Mouse (Mus musculus) megakaryocyte, embryonic 14.5 days (primary cell): ENCODE measurements around the gene Gm32742. TPM values are rescaled to one million over a fixed set of nuclear protein-coding genes. Genes with fewer than 3 reads are reported as not detected.
A peak's percentile ranks its signal among the peaks of the same experiment; 100 is the strongest.

ENCODE experiments used
- H3K27me3 ChIP-seq: replicated peaks from 2 replicates; pipeline ENCODE3; 2012; ENCODE audit warnings: inconsistent platforms
- H3K36me3 ChIP-seq: replicated peaks from 2 replicates; pipeline ENCODE3; 2012; ENCODE audit warnings: low read length, inconsistent platforms, mixed read lengths
- H3K4me1 ChIP-seq: 2 replicates; pipeline ENCODE4 v1.6.1; 2012; ENCODE audit warnings: inconsistent platforms
- H3K4me3 ChIP-seq: replicated peaks from 2 replicates; pipeline ENCODE3; 2012; ENCODE audit warnings: moderate library complexity, mild to moderate bottlenecking, inconsistent platforms
- H3K9me3 ChIP-seq: 2 replicates; pipeline ENCODE4 v1.6.1; 2012; ENCODE audit warnings: inconsistent platforms
- FLI1 ChIP-seq: IDR thresholded peaks from 2 replicates; pipeline ENCODE4 v1.6.1; 2012; ENCODE audit warnings: low read length, inconsistent platforms, mixed read lengths
- GATA1 ChIP-seq: IDR thresholded peaks from 3 replicates; pipeline ENCODE4 v1.6.1; 2012; ENCODE audit warnings: mixed read lengths, low read length, inconsistent platforms, borderline replicate concordance
- polyA plus RNA-seq: library from polyadenylated mRNA; stranded (reverse); fragments of >175 nt; gene quantifications from 2 replicates; pipeline ENCODE4 v1.2.3, GENCODE M21; 2012; ENCODE audit warnings: low replicate concordance; ENCODE audit not compliant: insufficient read depth

Gene Gm32742
- polyA plus RNA-seq, 1 experiment, result 0.01 TPM

GRCm38 (mm10) chr9:51137432-51137831, 27.9 kb downstream of the Gm32742 start:
- Histone ChIP-seq H3K4me1 (peaks cover 31% of the 10 kb centered on the region), H3K9me3 (no peaks in the 10 kb centered on the region), H3K36me3 (no peaks in the 10 kb centered on the region), H3K4me3 (no peak overlapping the region), H3K27me3 (peaks cover 13% of the 10 kb centered on the region)
- TF ChIP-seq GATA1, result no peak
- no peak for TF ChIP-seq FLI1

GRCm38 (mm10) chr9:51136985-51137384, 28.3 kb downstream of the Gm32742 start:
- no peak for TF ChIP-seq GATA1
- TF ChIP-seq FLI1, result no peak
- Histone ChIP-seq H3K36me3 (no peaks in the 10 kb centered on the region), H3K4me1 (peaks cover 31% of the 10 kb centered on the region), H3K9me3 (no peaks in the 10 kb centered on the region), H3K27me3 (peaks cover 13% of the 10 kb centered on the region), H3K4me3 (no peak overlapping the region)

- TF ChIP-seq GATA1 (no peak), FLI1 (no peak)
- Histone ChIP-seq H3K4me3 (no peak overlapping the region), H3K4me1 (peaks cover 3% of the 10 kb centered on the region; the same call in 1 of the 2 replicates), H3K9me3 (no peaks in the 10 kb centered on the region), H3K27me3 (peaks cover 32% of the 10 kb centered on the region), H3K36me3 (no peaks in the 10 kb centered on the region)
These were observed 50.5 kb downstream of the Gm32742 start for GRCm38 (mm10) chr9:51114767-51115166.

- Histone ChIP-seq H3K9me3 (peaks cover 6% of the 10 kb centered on the region), H3K4me3 (no peak overlapping the region), H3K36me3 (no peaks in the 10 kb centered on the region), H3K27me3 (peaks cover 51% of the 10 kb centered on the region), H3K4me1 (peaks cover 29% of the 10 kb centered on the region)
- TF ChIP-seq GATA1 (no peak), FLI1 (no peak)
These were observed 59.6 kb downstream of the Gm32742 start for GRCm38 (mm10) chr9:51105751-51106150.

GRCm38 (mm10) chr9:51103808-51104514, 61.4 kb downstream of the Gm32742 start:
- peaks cover 6% of the 10 kb centered on the region for H3K9me3 ChIP-seq
- H3K4me3 ChIP-seq, result peak overlapping the region; percentile 89
- TF ChIP-seq GATA1 (no peak), FLI1 (no peak)
- H3K36me3 ChIP-seq, result no peaks in the 10 kb centered on the region
- peaks cover 57% of the 10 kb centered on the region for H3K27me3 ChIP-seq
- H3K4me1 ChIP-seq, result peaks cover 29% of the 10 kb centered on the region

GRCm38 (mm10) chr9:51102963-51103807, 62.1 kb downstream of the Gm32742 start:
- Histone ChIP-seq H3K9me3 (peaks cover 6% of the 10 kb centered on the region), H3K36me3 (no peaks in the 10 kb centered on the region), H3K4me1 (peaks cover 29% of the 10 kb centered on the region), H3K27me3 (peaks cover 54% of the 10 kb centered on the region), H3K4me3 (peak overlapping the region; percentile 89)
- TF ChIP-seq GATA1 (no peak), FLI1 (no peak)

- no peaks in the 10 kb centered on the region for H3K36me3 ChIP-seq
- peaks cover 6% of the 10 kb centered on the region for H3K9me3 ChIP-seq
- peaks cover 60% of the 10 kb centered on the region for H3K27me3 ChIP-seq
- peak within 1 kb of the TSS; percentile 73 for H3K4me3 ChIP-seq
- TF ChIP-seq GATA1, result no peak
- no peak for TF ChIP-seq FLI1
- peaks cover 29% of the 10 kb centered on the region for H3K4me1 ChIP-seq
These were observed 63.4 kb downstream of the Gm32742 start, which contains the start of gene 4833427G06Rik for GRCm38 (mm10) chr9:51101756-51102425. 4833427G06Rik (minus strand) TSS chr9:51102078.

- Histone ChIP-seq H3K36me3 (no peaks in the 10 kb centered on the region), H3K27me3 (peaks cover 35% of the 10 kb centered on the region), H3K4me3 (no peak overlapping the region), H3K9me3 (no peaks in the 10 kb centered on the region; the same call in 1 of the 2 replicates), H3K4me1 (no peaks in the 10 kb centered on the region)
- no peak for TF ChIP-seq GATA1
- TF ChIP-seq FLI1, result no peak
These were observed 69.0 kb downstream of the Gm32742 start for GRCm38 (mm10) chr9:51096306-51096705.

GRCm38 (mm10) chr9:51093697-51094096, 71.6 kb downstream of the Gm32742 start:
- H3K36me3 ChIP-seq, result no peaks in the 10 kb centered on the region
- peaks cover 25% of the 10 kb centered on the region for H3K27me3 ChIP-seq
- no peaks in the 10 kb centered on the region for H3K4me1 ChIP-seq
- TF ChIP-seq GATA1 (no peak), FLI1 (no peak)
- H3K9me3 ChIP-seq, result no peaks in the 10 kb centered on the region
- no peak overlapping the region for H3K4me3 ChIP-seq

GRCm38 (mm10) chr9:51081614-51082013, 83.7 kb downstream of the Gm32742 start:
- Histone ChIP-seq H3K4me1 (peaks cover 19% of the 10 kb centered on the region), H3K27me3 (peaks cover 3% of the 10 kb centered on the region), H3K36me3 (no peaks in the 10 kb centered on the region), H3K9me3 (no peaks in the 10 kb centered on the region), H3K4me3 (no peak overlapping the region)
- TF ChIP-seq FLI1 (no peak), GATA1 (no peak)

Other genes with a start within 250 kb of the Gm32742 start
- gene Sik2, start 156.4 kb downstream of the Gm32742 start, polyA plus RNA-seq, result 0.77 and 3.3 TPM in 2 replicates
- not detected in 2 replicates for gene Btg4, start 104.6 kb downstream of the Gm32742 start, polyA plus RNA-seq
- 5.9 and 16.2 TPM in 2 replicates for gene Layn, start 88.4 kb downstream of the Gm32742 start, polyA plus RNA-seq
- gene 4833427G06Rik, start 63.4 kb downstream of the Gm32742 start, polyA plus RNA-seq, result not detected in 2 replicates
- gene Pou2af1, start 48.2 kb upstream of the Gm32742 start, polyA plus RNA-seq, result not detected in 2 replicates
- gene Colca2, start 113.1 kb upstream of the Gm32742 start, polyA plus RNA-seq, result not detected in 2 replicates
- gene 1810046K07Rik, start 163.4 kb upstream of the Gm32742 start, polyA plus RNA-seq, result not detected in 2 replicates